Mouse (Mus musculus) thymus, postnatal 14 days (tissue): Measurements from ENCODE around the gene Vmn2r54.
"Not testable (repeated sequence)": the region's sequence is repeated elsewhere in the genome, so short reads cannot be mapped to it uniquely, and the experiment has no call there.

Experiments
- DNase-seq: peaks from one replicate; pipeline ENCODE4 v3.0.0; 2021

Gene Vmn2r54

GRCm38 (mm10) chr7:12640219-12640618 lies at the start of gene Vmn2r54:
Vmn2r54 (minus strand) TSS chr7:12640319.
- not testable (repeated sequence) for DNase-seq

DNA sequence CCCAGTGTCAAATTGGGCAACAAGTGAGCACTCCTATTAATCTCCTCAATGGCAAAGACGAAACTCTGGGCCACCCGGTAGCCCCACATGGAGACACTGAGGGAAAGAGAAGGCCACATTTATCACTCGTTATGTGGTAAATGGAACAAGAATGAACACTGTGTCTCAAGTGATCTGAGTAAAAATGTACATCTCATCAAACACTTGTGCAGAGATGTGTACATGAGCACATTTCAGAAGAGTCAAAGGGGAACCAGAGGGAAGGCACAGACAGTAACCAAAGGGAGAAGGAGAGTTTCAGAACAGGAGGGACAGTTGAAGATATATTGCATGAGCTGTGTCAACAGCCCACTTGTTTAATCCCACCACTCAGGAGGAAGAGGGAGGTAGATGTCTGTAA lies 44.8 kb upstream of the Vmn2r54 start, which contains the start of gene Vmn2r55:
Vmn2r55 (minus strand) TSS at position 101 of the 400 bp plus-strand sequence.
- DNase-seq: not testable (repeated sequence)

- DNase-seq: no peak
Measured at GRCm38 (mm10) chr7:12608688-12609087, 31.4 kb downstream of the Vmn2r54 start, which contains the start of gene Vmn2r53. Vmn2r53 (minus strand) TSS chr7:12608788.
